Mouse (Mus musculus) CD8-positive naive resting alpha-beta T cell, adult 57 days (primary cell): ENCODE measurements around the gene Slamf6. TPM values are rescaled to one million over a fixed set of nuclear protein-coding genes. Genes with fewer than 3 reads are reported as not detected.

Source experiments
- total RNA-seq: library from RNA; stranded (reverse); gene quantifications from one replicate; pipeline ENCODE4 v1.2.4, GENCODE M21; 2023

Gene Slamf6
- 202 TPM for total RNA-seq

GRCm38 (mm10) chr1:171917305-171918039 is at the start of gene Slamf6:
TSS of gene Slamf6 (plus strand) at chr1:171917515.

GRCm38 (mm10) chr1:171895364-171895763 is 22.0 kb upstream of the Slamf6 start, which contains the start of gene Gm10521:
TSS of gene Gm10521 (plus strand) at chr1:171895664.

Other genes starting within 250 kb of the Slamf6 start
- gene Cd48, start 235.5 kb upstream of the Slamf6 start, total RNA-seq = 131 TPM
- gene Slamf1, start 150.4 kb upstream of the Slamf6 start, total RNA-seq = 25.3 TPM
- gene Cd84, start 77.8 kb upstream of the Slamf6 start, total RNA-seq = 113 TPM
- 14.8 TPM for gene Gm10521, start 21.9 kb upstream of the Slamf6 start, total RNA-seq
- 4.0 TPM for gene Vangl2, start 110.9 kb downstream of the Slamf6 start, total RNA-seq
- not detected for gene Nhlh1, start 140.1 kb downstream of the Slamf6 start, total RNA-seq
- gene Copa, start 165.0 kb downstream of the Slamf6 start, total RNA-seq = 157 TPM
- gene Ncstn, start 165.3 kb downstream of the Slamf6 start, total RNA-seq = 93.9 TPM
- gene Pex19, start 209.2 kb downstream of the Slamf6 start, total RNA-seq = 48.9 TPM
- 111 TPM for gene Dcaf8, start 230.6 kb downstream of the Slamf6 start, total RNA-seq